Comparison of ENCODE assay signal across 8 mouse cellular contexts in genomic region chr1:59592876-59593275, GRCm38 (mm10).
A peak's percentile ranks its signal among the peaks of the same experiment; 100 is the strongest.
DNase-seq lines count a peak whose midpoint lies in the region; ATAC-seq lines count a peak whose summit lies in the region.

No protein-coding gene starts in this region.

- no peaks in the 10 kb centered on the region for H3K36me3 ChIP-seq in heart, embryonic 13.5 days
- no peaks in the 10 kb centered on the region for H3K36me3 ChIP-seq in embryonic facial prominence, embryonic 13.5 days
- no peaks in the 10 kb centered on the region for H3K36me3 ChIP-seq in intestine, embryonic 16.5 days (ENCODE audit: control insufficient read depth, insufficient read depth, low read length)
- H3K36me3 ChIP-seq in midbrain, embryonic 15.5 days (replicated peaks) = no peaks in the 10 kb centered on the region

- peak overlapping the region; percentile 47 for H3K4me2 ChIP-seq in heart, embryonic 13.5 days
- H3K4me2 ChIP-seq in embryonic facial prominence, embryonic 13.5 days = peak overlapping the region; percentile 44
- H3K4me2 ChIP-seq in intestine, embryonic 16.5 days (ENCODE audit: low read depth, low read length) = peak overlapping the region; percentile 34; the same call in 1 of the 2 replicates
- H3K4me2 ChIP-seq in midbrain, embryonic 15.5 days = peak overlapping the region; percentile 38

- H3K9me3 ChIP-seq in heart, embryonic 13.5 days = no peaks in the 10 kb centered on the region
- no peaks in the 10 kb centered on the region for H3K9me3 ChIP-seq in embryonic facial prominence, embryonic 13.5 days
- no peaks in the 10 kb centered on the region for H3K9me3 ChIP-seq in intestine, embryonic 16.5 days (ENCODE audit: control insufficient read depth, low read length)
- no peaks in the 10 kb centered on the region for H3K9me3 ChIP-seq in midbrain, embryonic 15.5 days

- H3K9ac ChIP-seq in heart, embryonic 13.5 days = peak overlapping the region; percentile 0; the same call in 1 of the 2 replicates
- no peak overlapping the region for H3K9ac ChIP-seq in embryonic facial prominence, embryonic 13.5 days
- no peak overlapping the region for H3K9ac ChIP-seq in intestine, embryonic 16.5 days (ENCODE audit: low read depth, low read length)
- no peak overlapping the region for H3K9ac ChIP-seq in midbrain, embryonic 15.5 days

- peaks cover 16% of the 10 kb centered on the region; the same call in 1 of the 2 replicates for H3K4me1 ChIP-seq in heart, embryonic 13.5 days
- H3K4me1 ChIP-seq in embryonic facial prominence, embryonic 13.5 days = peaks cover 10% of the 10 kb centered on the region
- H3K4me1 ChIP-seq in intestine, embryonic 16.5 days (ENCODE audit: control insufficient read depth, insufficient read depth, low read length) = no peaks in the 10 kb centered on the region
- peaks cover 20% of the 10 kb centered on the region for H3K4me1 ChIP-seq in midbrain, embryonic 15.5 days

- peaks cover 76% of the 10 kb centered on the region for H3K27me3 ChIP-seq in heart, embryonic 13.5 days (replicated peaks)
- peaks cover 28% of the 10 kb centered on the region for H3K27me3 ChIP-seq in embryonic facial prominence, embryonic 13.5 days
- no peaks in the 10 kb centered on the region for H3K27me3 ChIP-seq in intestine, embryonic 16.5 days (replicated peaks; ENCODE audit: control insufficient read depth, insufficient read depth, low read length)
- peaks cover 19% of the 10 kb centered on the region for H3K27me3 ChIP-seq in midbrain, embryonic 15.5 days (replicated peaks)

- intact Hi-C loops in left cerebral cortex, postnatal 4 days (cut with DNase I) = no loop called here

- no peak for DNase-seq in heart, adult 11 months
- no peak for DNase-seq in cerebellum, adult 9-10 months
- no peak for DNase-seq in left cerebral cortex, postnatal 4 days
- no peak for DNase-seq in right cerebral cortex, postnatal 36 days (ENCODE audit: low spot score in 2 of 2)

- 24% methylated on average over 12 of the region's 12 CpGs for WGBS in heart, embryonic 13.5 days
- WGBS in embryonic facial prominence, embryonic 13.5 days = 12% methylated on average over 12 of the region's 12 CpGs
- WGBS in intestine, embryonic 16.5 days = 32% methylated on average over 12 of the region's 12 CpGs
- 7% methylated on average over 12 of the region's 12 CpGs for WGBS in midbrain, embryonic 15.5 days

- H3K4me3 ChIP-seq in heart, embryonic 13.5 days = peak overlapping the region; percentile 13
- no peak overlapping the region for H3K4me3 ChIP-seq in embryonic facial prominence, embryonic 13.5 days
- no peak overlapping the region for H3K4me3 ChIP-seq in intestine, embryonic 16.5 days (ENCODE audit: low read length)
- H3K4me3 ChIP-seq in midbrain, embryonic 15.5 days = peak overlapping the region; percentile 15

- no peak overlapping the region for H3K27ac ChIP-seq in heart, embryonic 13.5 days (replicated peaks)
- no peak overlapping the region for H3K27ac ChIP-seq in embryonic facial prominence, embryonic 13.5 days
- no peak overlapping the region for H3K27ac ChIP-seq in intestine, embryonic 16.5 days (ENCODE audit: low read length)
- H3K27ac ChIP-seq in midbrain, embryonic 15.5 days = 0 out of 2 replicates have a peak overlapping the region, but pooled peaks have one; percentile 0

- ATAC-seq in heart, embryonic 13.5 days (ENCODE audit: extremely low read depth, insufficient number of reproducible peaks, low FRiP score, low TSS enrichment) = no peak
- no peak for ATAC-seq in embryonic facial prominence, embryonic 13.5 days (ENCODE audit: insufficient number of reproducible peaks, insufficient read depth, low FRiP score, low TSS enrichment, low read depth)
- ATAC-seq in intestine, embryonic 16.5 days = no peak
- ATAC-seq in midbrain, embryonic 15.5 days (replicated peaks) = peak; percentile 66

Comparison
In these comparisons a context has a peak if more than half of its experiments do, and no peak if none do; other contexts are left out.
1. H3K4me3 ChIP-seq: peak in heart, embryonic 13.5 days (single experiment) and midbrain, embryonic 15.5 days (single experiment); none in embryonic facial prominence, embryonic 13.5 days (single experiment) and intestine, embryonic 16.5 days (single experiment).
2. Peak in every context shown above with its lines, with median percentiles within 50 percentile points of each other: H3K4me2 ChIP-seq.